Mouse (Mus musculus) megakaryocyte, embryonic 14.5 days (primary cell): ENCODE results near the gene Adprh.

Experiments used
- FLI1 ChIP-seq: IDR thresholded peaks from 2 replicates; pipeline ENCODE4 v1.6.1; 2012; ENCODE audit warnings: low read length, inconsistent platforms, mixed read lengths
- GATA1 ChIP-seq: IDR thresholded peaks from 3 replicates; pipeline ENCODE4 v1.6.1; 2012; ENCODE audit warnings: mixed read lengths, low read length, inconsistent platforms, borderline replicate concordance

- TF ChIP-seq FLI1 (no peak), GATA1 (no peak)
Observed at GRCm38 (mm10) chr16:38439190-38439589, 13.3 kb downstream of the Adprh start.
